Mouse (Mus musculus): ENCODE data around the gene Tpst2. TPM values are rescaled to one million over a fixed set of nuclear protein-coding genes. Genes with fewer than 3 reads are reported as not detected.

Gene Tpst2
- total RNA-seq (2021), result 10 to 100 TPM; 34.4 to 34.6 TPM

GRCm38 (mm10) chr5:112276267-112276873 lies at the start of gene Tpst2:
TSS of gene Tpst2 (plus strand) at chr5:112276691.
- DNase-seq (ENCODE audit: extremely low spot score in 1 of 2, low spot score in 2 of 2), result peak; percentile 99
- intact Hi-C loops (cut with DNase I), result loop anchor here (5.0 kb wide), 1 partner anchor 46 kb away; no protein-coding TSS in a partner anchor

DNA sequence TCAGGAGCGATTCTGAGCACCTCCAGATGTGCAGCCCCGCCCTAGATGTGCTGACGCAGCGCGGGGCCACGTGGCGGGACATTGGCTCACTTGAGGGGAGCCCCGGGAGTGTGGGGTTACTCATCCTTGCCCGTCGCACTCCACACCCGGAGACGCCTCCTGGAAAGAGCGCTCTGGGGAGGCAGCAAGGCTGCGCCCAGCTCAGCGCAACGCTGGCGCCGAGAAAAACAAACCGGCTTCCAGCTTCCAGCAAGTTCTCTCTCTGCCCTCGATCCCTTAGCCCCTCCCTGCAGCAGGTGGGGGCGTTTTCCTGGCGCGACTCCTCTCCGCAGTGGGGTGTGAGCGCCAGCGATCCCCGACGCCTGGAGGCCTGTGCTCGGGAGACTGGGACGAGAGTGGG lies 49.1 kb upstream of the Tpst2 start:
- DNase-seq (ENCODE audit: extremely low spot score in 1 of 2, low spot score in 2 of 2), result peak in 1 of 2 experiments; percentile 73
- intact Hi-C loops (cut with DNase I), result loop anchor here (5.0 kb wide), 1 partner anchor 100 kb away; the partner anchor contains the start of gene Tfip11

DNA sequence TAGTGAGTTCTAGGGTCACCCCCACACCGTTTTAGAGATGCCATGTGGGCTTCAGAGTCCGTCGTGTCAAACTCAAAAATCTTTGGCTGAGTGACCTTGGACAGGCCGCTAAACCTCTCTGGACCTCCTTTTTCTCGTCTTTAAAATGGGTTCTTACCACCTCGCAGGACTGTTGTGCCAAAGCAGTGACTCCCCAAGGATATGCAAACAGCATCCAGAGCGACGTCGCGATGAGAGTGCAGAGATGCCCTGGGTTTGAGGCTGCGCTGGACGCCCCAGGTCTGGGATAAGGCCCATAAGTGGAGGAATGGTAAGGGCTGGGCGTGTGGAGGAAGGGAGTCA lies 48.6 kb upstream of the Tpst2 start:
- DNase-seq (ENCODE audit: extremely low spot score in 1 of 2, low spot score in 2 of 2), result no peak
- intact Hi-C loops (cut with DNase I), result loop anchor here (5.0 kb wide), 1 partner anchor 99 kb away; the partner anchor contains the start of gene Tfip11

- intact Hi-C loops (cut with DNase I), result loop anchor here (5.0 kb wide), 1 partner anchor 99 kb away; the partner anchor contains the start of gene Tfip11
- DNase-seq (ENCODE audit: extremely low spot score in 1 of 2, low spot score in 2 of 2), result peak; percentile 68 to 82
Observed at GRCm38 (mm10) chr5:112228240-112229076, 48.0 kb upstream of the Tpst2 start.

- intact Hi-C loops (cut with DNase I), result no loop called here
- no peak for DNase-seq (ENCODE audit: extremely low spot score in 1 of 2, low spot score in 2 of 2)
Observed at GRCm38 (mm10) chr5:112235806-112236205, 40.7 kb upstream of the Tpst2 start.

DNA sequence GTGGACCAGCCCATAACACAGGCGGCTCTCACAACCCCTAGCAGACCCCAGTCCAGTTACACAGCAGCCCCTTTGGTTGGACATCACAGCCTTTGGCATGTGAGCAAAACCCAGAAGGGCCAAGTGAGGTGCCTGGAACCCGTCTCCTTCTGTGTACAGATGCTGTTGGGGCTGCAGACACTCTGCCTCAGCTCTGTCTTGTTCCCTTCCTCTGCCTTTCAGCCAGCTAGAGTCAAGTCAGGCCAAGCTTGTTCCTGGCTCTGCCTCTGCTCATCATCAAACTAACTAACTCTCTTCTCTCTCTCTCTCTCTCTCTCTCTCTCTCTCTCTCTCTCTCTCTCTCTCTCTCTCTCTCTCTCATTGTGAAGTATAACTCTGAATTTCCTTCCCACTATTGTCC lies 39.9 kb upstream of the Tpst2 start:
- intact Hi-C loops (cut with DNase I), result no loop called here
- DNase-seq (ENCODE audit: extremely low spot score in 1 of 2, low spot score in 2 of 2), result peak in 1 of 2 experiments; percentile 13

DNA sequence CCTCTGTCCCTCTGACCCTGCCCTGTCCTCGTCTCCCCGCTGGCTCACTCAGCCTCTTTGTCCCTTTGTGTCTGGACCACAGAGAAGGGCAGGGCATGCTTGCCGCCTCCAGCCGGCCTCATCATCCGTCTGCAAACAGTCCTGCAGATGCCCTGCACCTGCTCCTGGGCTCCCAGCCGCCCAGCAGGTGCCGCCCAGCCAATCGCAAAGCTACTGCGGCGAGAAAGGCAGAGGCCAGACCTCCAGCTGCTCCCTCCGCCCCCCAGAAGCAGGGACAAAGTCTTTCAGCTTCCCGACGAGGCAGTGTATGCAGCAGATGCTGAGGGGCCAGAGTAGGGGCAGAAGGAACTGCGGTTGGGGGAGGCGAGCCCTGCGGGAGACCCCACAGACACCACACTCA lies 39.1 kb upstream of the Tpst2 start:
- intact Hi-C loops (cut with DNase I), result no loop called here
- DNase-seq (ENCODE audit: extremely low spot score in 1 of 2, low spot score in 2 of 2), result peak in 1 of 2 experiments; percentile 40

DNA sequence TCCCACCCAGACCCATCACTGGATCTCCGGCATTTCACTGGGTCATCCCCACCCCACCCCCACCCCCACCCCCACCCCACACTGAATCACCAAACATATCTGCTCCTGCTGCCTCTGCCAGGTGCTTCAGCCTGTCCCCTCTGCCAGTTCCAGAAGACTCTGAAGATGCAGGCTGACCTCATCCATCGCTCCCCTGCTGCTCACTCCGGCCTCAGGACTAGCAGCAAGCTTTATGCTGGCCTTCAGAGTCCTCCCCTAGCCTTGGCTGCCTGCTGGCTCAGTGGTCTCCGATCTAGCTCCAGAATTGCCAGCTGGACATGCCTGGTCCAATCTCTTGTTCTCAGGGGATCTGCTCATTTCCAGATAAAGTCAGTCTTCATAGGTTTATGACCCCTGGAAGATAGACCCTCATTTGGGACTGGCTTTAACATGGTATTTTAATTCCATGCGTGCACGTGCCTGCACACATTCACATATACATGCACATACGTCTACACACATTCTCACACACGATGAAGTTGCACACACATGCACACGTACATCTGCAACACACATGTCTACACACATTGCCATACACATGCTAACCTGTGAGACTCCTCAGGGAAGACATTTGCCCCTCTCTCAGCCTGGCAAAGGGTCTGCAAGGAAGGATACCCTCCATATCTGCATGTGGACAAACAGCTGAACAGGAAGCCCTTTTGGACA lies 38.5 kb upstream of the Tpst2 start:
- DNase-seq (ENCODE audit: extremely low spot score in 1 of 2, low spot score in 2 of 2), result peak in 1 of 2 experiments; percentile 22
- intact Hi-C loops (cut with DNase I), result no loop called here

DNA sequence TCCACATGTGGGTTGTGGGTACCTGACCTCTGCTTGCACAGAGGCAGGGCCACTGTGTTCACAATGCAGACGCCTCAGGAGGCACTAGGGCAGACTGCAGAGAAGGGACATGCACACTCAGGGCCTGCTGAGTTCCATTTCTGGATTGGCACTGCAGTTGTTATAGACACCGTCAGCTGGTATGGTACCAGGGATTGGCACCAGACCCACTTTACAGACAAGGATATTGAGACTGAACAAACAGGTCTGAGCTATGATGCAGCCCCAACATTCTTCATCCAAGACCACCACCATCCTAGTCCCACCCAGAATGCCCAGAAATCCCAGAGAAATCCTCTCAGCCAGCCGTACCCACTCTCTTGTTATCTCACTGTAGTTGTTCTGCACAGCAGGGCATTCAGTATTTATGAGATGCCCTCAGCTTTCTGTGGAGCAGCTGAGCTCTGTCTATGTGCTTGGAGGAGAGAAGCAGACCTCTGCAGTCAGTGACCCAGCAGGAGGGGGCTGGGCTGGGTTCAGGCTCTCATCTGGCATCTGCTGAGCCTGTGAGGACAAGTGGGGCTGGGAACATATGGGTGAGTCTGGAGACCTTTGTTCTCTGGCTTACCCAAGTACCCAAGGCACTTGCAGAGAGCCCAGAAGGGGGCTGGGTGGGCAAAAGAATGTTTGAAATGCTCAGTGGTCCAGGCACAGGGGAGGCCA lies 37.6 kb upstream of the Tpst2 start:
- peak in 1 of 2 experiments; percentile 35 for DNase-seq (ENCODE audit: extremely low spot score in 1 of 2, low spot score in 2 of 2)
- intact Hi-C loops (cut with DNase I), result no loop called here

DNA sequence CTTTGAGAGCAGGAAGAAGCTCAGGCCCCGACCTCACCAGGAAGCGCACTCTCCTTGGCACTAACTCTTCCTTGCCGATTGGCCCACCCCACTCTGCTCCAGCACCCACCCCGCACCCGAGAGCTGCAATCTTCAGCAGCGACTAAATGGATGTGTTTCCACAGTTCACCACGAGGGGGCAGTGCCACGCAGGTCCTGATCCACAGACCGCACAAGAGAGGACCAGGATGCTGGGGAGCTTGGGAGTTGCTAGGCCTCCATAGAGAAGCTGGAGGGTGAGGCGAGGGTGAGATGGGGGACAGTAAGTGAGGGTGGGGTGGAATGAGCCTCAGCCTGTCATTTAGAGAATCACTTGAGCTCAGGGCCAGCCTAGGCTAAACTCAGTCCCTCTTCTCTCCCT lies 35.7 kb upstream of the Tpst2 start:
- DNase-seq (ENCODE audit: extremely low spot score in 1 of 2, low spot score in 2 of 2), result peak; percentile 87 to 90
- intact Hi-C loops (cut with DNase I), result loop anchor here (2.0 to 5.0 kb wide), 3 partner anchors 82 to 186 kb away; no protein-coding TSS in a partner anchor

- intact Hi-C loops (cut with DNase I), result loop anchor here (2.0 to 5.0 kb wide), 3 partner anchors 80 to 185 kb away; no protein-coding TSS in a partner anchor
- DNase-seq (ENCODE audit: extremely low spot score in 1 of 2, low spot score in 2 of 2), result no peak
Observed at GRCm38 (mm10) chr5:112241849-112242248, 34.6 kb upstream of the Tpst2 start.

GRCm38 (mm10) chr5:112242361-112242778 lies 34.1 kb upstream of the Tpst2 start:
- DNase-seq (ENCODE audit: extremely low spot score in 1 of 2, low spot score in 2 of 2), result peak in 1 of 2 experiments; percentile 31
- intact Hi-C loops (cut with DNase I), result loop anchor here (5.0 kb wide), 1 partner anchor 80 kb away; no protein-coding TSS in a partner anchor

DNA sequence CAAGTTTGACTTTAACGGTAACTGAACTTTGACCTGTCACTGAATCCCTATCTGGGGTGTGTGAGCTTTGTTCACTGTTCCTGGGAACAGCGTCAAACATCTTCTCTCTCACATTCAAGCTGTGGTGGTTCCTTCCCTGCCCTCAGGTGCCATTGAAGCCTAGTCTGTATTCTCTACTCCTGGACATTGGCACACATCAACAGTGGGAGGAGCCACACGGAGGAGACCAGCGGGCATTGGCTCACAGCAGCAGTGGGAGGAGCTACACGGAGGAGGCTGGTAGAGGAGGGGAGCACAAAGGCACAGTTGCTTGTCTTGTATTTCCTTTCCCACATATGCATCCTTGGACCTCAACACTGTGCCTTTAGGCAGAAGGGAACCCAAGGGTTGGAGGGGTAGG lies 33.5 kb upstream of the Tpst2 start:
- DNase-seq (ENCODE audit: extremely low spot score in 1 of 2, low spot score in 2 of 2), result peak in 1 of 2 experiments; percentile 22
- intact Hi-C loops (cut with DNase I), result loop anchor here (5.0 kb wide), 1 partner anchor 79 kb away; no protein-coding TSS in a partner anchor

- intact Hi-C loops (cut with DNase I), result loop anchor here (5.0 kb wide), 1 partner anchor 79 kb away; no protein-coding TSS in a partner anchor
Observed at GRCm38 (mm10) chr5:112243539-112244274, 32.8 kb upstream of the Tpst2 start.

GRCm38 (mm10) chr5:112244275-112244562 lies 32.3 kb upstream of the Tpst2 start:
- no peak for DNase-seq (ENCODE audit: extremely low spot score in 1 of 2, low spot score in 2 of 2)
- intact Hi-C loops (cut with DNase I), result loop anchor here (5.0 kb wide), 1 partner anchor 78 kb away; no protein-coding TSS in a partner anchor

More at GRCm38 (mm10) chr5:112243539-112244274, 32.8 kb upstream of the Tpst2 start:
- DNase-seq (ENCODE audit: extremely low spot score in 1 of 2, low spot score in 2 of 2), result no peak

DNA sequence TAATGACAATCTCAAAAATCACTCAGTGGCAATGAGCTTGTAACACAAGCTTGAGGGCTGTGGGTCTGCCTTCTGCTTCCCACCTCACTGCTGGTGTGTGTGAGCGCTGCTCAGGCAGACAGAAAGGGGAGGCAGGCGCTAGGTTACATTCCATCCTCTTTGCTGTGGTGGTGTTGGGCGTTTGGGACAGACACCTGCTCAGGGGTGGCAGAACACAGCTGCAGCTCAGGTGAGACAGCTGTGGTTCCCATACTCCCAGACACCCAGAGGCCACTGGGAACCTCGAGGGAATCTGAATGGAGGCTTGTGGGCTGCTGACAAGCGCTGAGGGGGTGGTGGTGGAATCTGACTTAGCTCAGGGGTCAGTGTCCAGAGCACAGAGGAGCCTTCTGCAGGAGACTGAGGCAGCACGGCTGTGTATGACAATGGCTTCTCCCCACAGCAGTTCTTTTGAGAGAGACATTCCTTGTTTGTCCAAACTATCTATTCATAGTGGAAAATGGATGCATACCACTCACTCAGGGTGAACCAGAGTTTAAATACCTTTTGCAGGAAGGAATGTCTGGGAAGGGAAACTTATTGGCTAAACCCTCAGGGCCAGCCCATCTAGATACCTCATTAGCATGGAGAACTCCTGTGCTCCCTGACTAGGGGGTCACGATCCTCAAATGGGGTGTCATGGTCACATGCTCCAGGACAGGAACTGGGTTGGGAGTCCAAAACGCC lies 31.4 kb upstream of the Tpst2 start:
- intact Hi-C loops (cut with DNase I), result loop anchor here (5.0 kb wide), 1 partner anchor 77 kb away; no protein-coding TSS in a partner anchor
- peak in 1 of 2 experiments; percentile 12 for DNase-seq (ENCODE audit: extremely low spot score in 1 of 2, low spot score in 2 of 2)

DNA sequence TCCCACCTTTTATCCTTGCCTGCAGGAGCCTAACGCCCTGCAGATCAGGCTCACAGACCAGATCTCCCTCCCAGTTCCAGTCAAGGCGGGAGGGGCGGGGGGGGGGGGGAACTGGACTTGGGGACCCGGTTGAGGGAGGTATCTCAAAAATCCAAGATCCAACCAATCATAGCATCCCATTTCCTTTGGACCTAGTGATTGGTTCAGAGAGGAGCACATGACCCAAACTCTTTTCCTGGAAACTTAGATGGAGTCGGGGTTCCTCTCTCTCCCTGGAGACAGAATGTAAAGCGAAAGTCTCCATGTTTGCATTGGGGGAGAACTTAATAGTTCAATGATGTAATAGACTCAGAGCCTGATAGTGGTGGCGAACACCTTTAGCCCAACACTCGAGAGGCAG lies 29.1 kb upstream of the Tpst2 start:
- no peak for DNase-seq (ENCODE audit: extremely low spot score in 1 of 2, low spot score in 2 of 2)
- intact Hi-C loops (cut with DNase I), result no loop called here
